Mouse (Mus musculus) cerebellum, adult 2 months (tissue): ENCODE measurements at regions not wholly inside any gene's neighbourhood (a gene's known extent, or its start where the extent isn't known, plus 50 kb on each side); places are given as distances from the start of the nearest gene placed in this dataset.

ENCODE experiments used
- CTCF ChIP-seq: fragments of 200-500 bp; IDR thresholded peaks from 2 replicates; pipeline ENCODE4 v1.5.1; 2011; ENCODE audit warnings: low read depth, mild to moderate bottlenecking, control low read depth, low read length, moderate library complexity, borderline replicate concordance; ENCODE audit not compliant: insufficient read depth
- POLR2A ChIP-seq: fragments of 200-500 bp; IDR thresholded peaks from 2 replicates; pipeline ENCODE4 v1.6.1; 2011; ENCODE audit warnings: low read length, control low read depth, borderline replicate concordance; ENCODE audit not compliant: insufficient read depth

DNA sequence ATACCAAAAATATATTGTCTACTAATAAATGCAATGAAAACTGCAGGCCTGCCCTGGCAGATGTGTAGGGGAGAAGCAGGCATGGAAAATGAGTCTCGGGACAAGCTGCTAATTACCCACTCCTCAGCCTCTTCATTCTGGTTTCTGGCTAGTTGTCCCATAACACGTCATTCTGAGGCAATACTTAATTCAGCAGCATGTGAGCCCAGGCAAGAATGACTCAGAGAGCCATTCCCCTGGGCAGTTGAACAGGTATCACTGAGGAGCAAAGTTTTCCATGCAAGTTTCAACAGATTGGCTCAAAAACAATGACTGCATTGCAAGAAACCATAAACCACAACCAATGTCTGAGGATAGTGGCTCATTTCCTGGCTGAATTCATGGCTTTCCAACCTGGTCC lies 97.0 kb upstream of the Otud4 start:
- TF ChIP-seq CTCF (no peak), POLR2A (no peak)
